Mouse (Mus musculus): Measurements from ENCODE around the gene Prl2c1.
"Not testable (repeated sequence)": the region's sequence is repeated elsewhere in the genome, so short reads cannot be mapped to it uniquely, and the experiment has no call there.

Prl2c1 gene

GRCm38 (mm10) chr13:27849042-27849441 lies at the start of gene Prl2c1:
Prl2c1 (plus strand) TSS chr13:27849342.
- DNase-seq (ENCODE audit: low spot score in 2 of 2) = no peak

GRCm38 (mm10) chr13:27801354-27801753 lies 47.8 kb upstream of the Prl2c1 start, which contains the start of gene Prl2a1:
Prl2a1 (plus strand) TSS chr13:27801654.
- DNase-seq (ENCODE audit: low spot score in 2 of 2) = no peak

GRCm38 (mm10) chr13:27802765-27803164 lies 46.4 kb upstream of the Prl2c1 start:
- no peak for DNase-seq (ENCODE audit: low spot score in 2 of 2)

GRCm38 (mm10) chr13:27904236-27904635 lies 55.1 kb downstream of the Prl2c1 start:
- not testable (repeated sequence) for DNase-seq (ENCODE audit: low spot score in 2 of 2)
